Mouse (Mus musculus) thymus, postnatal 4 days (tissue): ENCODE data around the gene Fam57b.
A peak's percentile ranks its signal among the peaks of the same experiment; 100 is the strongest.
"Not testable (repeated sequence)": the region's sequence is repeated elsewhere in the genome, so short reads cannot be mapped to it uniquely, and the experiment has no call there.

Source experiments
- DNase-seq: peaks from one replicate; pipeline ENCODE4 v3.0.0; 2021

Fam57b gene

GRCm38 (mm10) chr7:126778147-126778546 is 19.3 kb upstream of the Fam57b start:
- no peak for DNase-seq

- DNase-seq, result not testable (repeated sequence)
These were observed 18.4 kb upstream of the Fam57b start for GRCm38 (mm10) chr7:126779101-126779500.

GRCm38 (mm10) chr7:126779983-126780970 is 17.2 kb upstream of the Fam57b start:
- peak; percentile 97 for DNase-seq

GRCm38 (mm10) chr7:126780971-126781635 is 16.4 kb upstream of the Fam57b start, which contains the start of gene Tbx6:
Gene Tbx6, plus strand, starts transcription at chr7:126781483.
- DNase-seq, result peak; percentile 47

- no peak for DNase-seq
These were observed 15.7 kb upstream of the Fam57b start for GRCm38 (mm10) chr7:126781661-126782370.

- DNase-seq, result no peak
These were observed 14.8 kb upstream of the Fam57b start for GRCm38 (mm10) chr7:126782693-126783092.

- no peak for DNase-seq
These were observed 13.0 kb upstream of the Fam57b start for GRCm38 (mm10) chr7:126784469-126784868.

- DNase-seq, result no peak
These were observed 12.4 kb upstream of the Fam57b start for GRCm38 (mm10) chr7:126785056-126785455.

GRCm38 (mm10) chr7:126786142-126786541 is 11.3 kb upstream of the Fam57b start:
- DNase-seq, result no peak

- DNase-seq, result no peak
These were observed 8.3 kb upstream of the Fam57b start for GRCm38 (mm10) chr7:126789141-126789540.

GRCm38 (mm10) chr7:126791851-126792720 is 5.4 kb upstream of the Fam57b start, which contains the start of gene Ppp4c:
Gene Ppp4c, minus strand, starts transcription at chr7:126792496.
- DNase-seq, result peak; percentile 98

- peak; percentile 26 for DNase-seq
These were observed 4.6 kb upstream of the Fam57b start for GRCm38 (mm10) chr7:126792721-126793443.

- DNase-seq, result no peak
These were observed 3.8 kb upstream of the Fam57b start for GRCm38 (mm10) chr7:126793456-126794270.

GRCm38 (mm10) chr7:126794271-126794605 is 3.2 kb upstream of the Fam57b start:
- DNase-seq, result no peak

- peak; percentile 54 for DNase-seq
These were observed 1.8 kb upstream of the Fam57b start for GRCm38 (mm10) chr7:126795387-126796317.

- DNase-seq, result peak; percentile 76
These were observed 1.0 kb upstream of the Fam57b start for GRCm38 (mm10) chr7:126796350-126796932.

- peak; percentile 75 for DNase-seq
These were observed 920 bp downstream of the Fam57b start for GRCm38 (mm10) chr7:126798127-126799049.

GRCm38 (mm10) chr7:126799050-126799467 is 1.6 kb downstream of the Fam57b start:
- peak; percentile 96 for DNase-seq
